Mouse (Mus musculus): ENCODE data around the gene Smg9.
"Not testable (repeated sequence)": the region's sequence is repeated elsewhere in the genome, so short reads cannot be mapped to it uniquely, and the experiment has no call there.

GRCm38 (mm10) chr7:24400489-24400888 is 1.1 kb downstream of the Smg9 start:
- not testable (repeated sequence) for TF ChIP-seq CHD2 (IDR thresholded peaks at IDR 0.05; ENCODE audit: low read depth, low read length); MAFK (IDR thresholded peaks at IDR 0.05; ENCODE audit: insufficient read depth, low read depth, low read length)

Measured in ES-E14 (cell line).